Mouse (Mus musculus) lung, embryonic 14.5 days (tissue): ENCODE results near the gene Gpr62. TPM values are rescaled to one million over a fixed set of nuclear protein-coding genes. Genes with fewer than 3 reads are reported as not detected.
A peak's percentile ranks its signal among the peaks of the same experiment; 100 is the strongest.

Source experiments
- ATAC-seq: fragments of 200-750 bp; cut with Nextera tagmentation; 2 replicates; pipeline ENCODE4 v1.8.0; 2017; ENCODE audit warnings: mild to moderate bottlenecking, moderate TSS enrichment, moderate library complexity; ENCODE audit not compliant: insufficient read depth
- DNase-seq: peaks from one replicate; pipeline ENCODE4 v3.0.0-alpha.2; 2015
- H3K27ac ChIP-seq: fragments of 300-500 bp; sonication (generic); 2 replicates; pipeline ENCODE4 v1.5.1; 2014; ENCODE audit warnings: low read depth, mild to moderate bottlenecking, moderate library complexity
- H3K27me3 ChIP-seq: fragments of 300-500 bp; sonication (generic); 2 replicates; pipeline ENCODE4 v1.6.1; 2014; ENCODE audit warnings: low read length, control low read depth; ENCODE audit not compliant: insufficient read depth
- H3K36me3 ChIP-seq: fragments of 300-500 bp; sonication (generic); 2 replicates; pipeline ENCODE4 v1.6.1; 2014; ENCODE audit warnings: control low read depth; ENCODE audit not compliant: insufficient read depth
- H3K4me1 ChIP-seq: fragments of 300-500 bp; sonication (generic); 2 replicates; pipeline ENCODE4 v1.6.1; 2014; ENCODE audit warnings: antibody characterized with exemption, control low read depth; ENCODE audit not compliant: insufficient read depth
- H3K4me2 ChIP-seq: fragments of 300-500 bp; sonication (generic); 2 replicates; pipeline ENCODE4 v1.6.1; 2014; ENCODE audit warnings: mild to moderate bottlenecking
- H3K4me3 ChIP-seq: fragments of 300-500 bp; sonication (generic); 2 replicates; pipeline ENCODE4 v1.5.1; 2014; ENCODE audit warnings: low read depth, low read length
- H3K9ac ChIP-seq: fragments of 300-500 bp; sonication (generic); 2 replicates; pipeline ENCODE4 v1.6.1; 2014
- H3K9me3 ChIP-seq: fragments of 300-500 bp; sonication (generic); 2 replicates; pipeline ENCODE4 v1.6.1; 2016; ENCODE audit warnings: low read depth, low read length, control low read depth
- CTCF ChIP-seq: IDR thresholded peaks from 2 replicates; pipeline ENCODE4 v1.5.1; 2016; ENCODE audit warnings: antibody characterized with exemption, low read depth
- WGBS: fragments of 180-500 bp; shearing (Covaris S2); extraction: QIAGEN DNeasy Blood & Tissue Kit; methylation state at CpG from one replicate; pipeline ENCODE4 v1.1.7; 2014; 5-methylcytosine and 5-hydroxymethylcytosine counted together
- polyA plus RNA-seq: library from polyadenylated mRNA; unstranded; fragments of >200 nt; fragmentation: Nextera tagmentation; extraction: Ambion mirVana; gene quantifications from 2 replicates; pipeline ENCODE4 v1.2.1, GENCODE M21; 2014

The Gpr62 gene
- polyA plus RNA-seq, 1 experiment from 2014 or later = 0.26 TPM

DNA sequence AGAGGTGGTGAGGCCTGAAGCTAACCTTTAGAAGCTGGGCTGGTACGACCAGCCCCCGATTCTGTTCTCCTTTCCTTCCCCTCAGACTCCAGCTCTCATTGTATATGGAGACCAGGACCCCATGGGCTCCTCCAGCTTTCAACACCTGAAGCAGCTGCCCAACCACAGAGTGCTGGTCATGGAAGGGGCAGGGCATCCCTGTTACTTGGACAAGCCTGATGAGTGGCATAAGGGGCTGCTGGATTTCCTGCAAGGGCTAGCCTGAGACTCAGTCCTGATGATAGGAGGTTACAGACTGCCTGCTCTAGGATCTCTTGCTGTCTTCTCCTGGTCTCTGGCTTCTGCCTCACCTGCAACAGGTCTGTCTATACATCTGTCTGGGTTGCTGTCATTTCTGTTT is 13.8 kb downstream of the Gpr62 start:
- H3K4me2 ChIP-seq = no peak overlapping the region

DNA sequence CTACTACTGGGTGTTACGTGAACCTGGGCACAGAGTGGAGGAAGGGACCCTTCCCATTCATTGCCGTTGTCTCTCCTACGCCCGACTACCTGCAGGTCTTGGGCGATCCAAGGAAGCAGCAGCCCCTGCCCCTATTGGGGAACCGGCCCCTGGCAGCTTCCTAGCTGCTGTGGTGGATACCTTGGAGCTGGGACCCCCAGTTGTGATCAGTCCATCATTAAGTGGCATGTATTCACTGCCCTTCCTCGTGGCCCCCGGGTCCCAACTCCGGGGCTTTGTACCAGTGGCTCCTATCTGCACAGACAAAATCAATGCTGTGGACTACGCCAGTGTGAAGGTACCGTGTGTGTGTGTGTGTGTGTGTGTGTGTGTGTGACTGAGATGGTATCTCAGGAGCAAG is 14.4 kb downstream of the Gpr62 start:
- 58% methylated on average over 11 of the region's 11 CpGs for WGBS
- no peaks in the 10 kb centered on the region for H3K9me3 ChIP-seq
- peaks cover 51% of the 10 kb centered on the region for H3K4me1 ChIP-seq
- peak overlapping the region; percentile 41; the same call in 1 of the 2 replicates for H3K4me2 ChIP-seq
- H3K36me3 ChIP-seq = no peaks in the 10 kb centered on the region
- H3K4me3 ChIP-seq = no peak overlapping the region
- no peak for TF ChIP-seq CTCF
- H3K27ac ChIP-seq = 0 out of 2 replicates have a peak overlapping the region, but pooled peaks have one; percentile 42
- no peak for ATAC-seq
- DNase-seq = no peak
- no peaks in the 10 kb centered on the region for H3K27me3 ChIP-seq
- no peak overlapping the region for H3K9ac ChIP-seq

More for the DNA sequence above, 13.8 kb downstream of the Gpr62 start:
- Histone ChIP-seq H3K9ac (no peak overlapping the region), H3K9me3 (no peaks in the 10 kb centered on the region), H3K4me3 (no peak overlapping the region), H3K4me1 (peaks cover 53% of the 10 kb centered on the region), H3K27me3 (no peaks in the 10 kb centered on the region), H3K27ac (no peak overlapping the region), H3K36me3 (no peaks in the 10 kb centered on the region)
- 17% methylated on average over 2 of the region's 2 CpGs for WGBS
- DNase-seq = no peak
- TF ChIP-seq CTCF = no peak
- no peak for ATAC-seq

DNA sequence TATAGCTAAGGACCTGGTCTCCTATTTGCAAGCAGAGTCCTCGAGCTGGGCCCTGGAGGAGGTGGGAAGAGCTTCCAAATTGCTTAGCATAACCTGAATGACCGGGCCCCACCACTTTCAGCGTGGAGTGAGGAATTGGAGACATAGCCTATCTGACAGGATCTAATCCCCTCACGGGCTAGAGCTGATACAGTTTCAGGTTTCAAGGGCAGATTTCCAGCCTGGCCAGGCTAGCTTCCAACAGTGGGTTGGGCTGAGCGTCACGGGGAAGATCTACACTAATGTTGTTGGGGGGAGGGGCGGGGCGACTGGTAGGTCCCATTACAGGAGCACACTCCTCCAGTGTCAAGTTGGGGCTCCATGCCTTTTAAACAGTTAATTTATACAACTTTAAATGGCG is 15.1 kb downstream of the Gpr62 start:
- Histone ChIP-seq H3K4me3 (no peak overlapping the region), H3K4me2 (peak overlapping the region; percentile 41; the same call in 1 of the 2 replicates), H3K9ac (peak overlapping the region; percentile 26), H3K4me1 (peaks cover 44% of the 10 kb centered on the region), H3K36me3 (no peaks in the 10 kb centered on the region), H3K27me3 (no peaks in the 10 kb centered on the region), H3K9me3 (no peaks in the 10 kb centered on the region), H3K27ac (peak overlapping the region; percentile 69)
- ATAC-seq (no peak), DNase-seq (peak; percentile 88)
- no peak for TF ChIP-seq CTCF
- 2% methylated on average over 9 of the region's 9 CpGs for WGBS

DNA sequence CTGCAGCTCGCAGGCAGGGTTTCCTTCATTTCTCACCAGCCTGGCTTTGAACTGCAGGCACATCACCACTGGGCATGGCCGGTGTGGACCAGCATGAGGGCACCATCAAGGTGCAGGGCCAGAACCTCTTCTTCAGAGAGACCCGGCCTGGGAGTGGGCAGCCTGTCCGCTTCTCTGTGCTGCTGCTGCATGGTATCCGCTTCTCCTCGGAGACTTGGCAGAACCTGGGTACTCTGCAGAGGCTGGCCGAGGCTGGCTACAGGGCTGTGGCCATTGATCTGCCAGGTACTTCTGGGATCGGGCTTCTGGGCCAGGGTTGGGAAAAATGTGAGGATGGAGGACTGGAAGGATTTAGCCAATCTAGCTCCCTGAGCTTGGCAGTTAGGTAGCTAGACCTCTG is 15.8 kb downstream of the Gpr62 start:
- no peak for TF ChIP-seq CTCF
- Histone ChIP-seq H3K9ac (no peak overlapping the region), H3K36me3 (no peaks in the 10 kb centered on the region), H3K4me2 (peak overlapping the region; percentile 41; the same call in 1 of the 2 replicates), H3K4me1 (peaks cover 40% of the 10 kb centered on the region), H3K27ac (no peak overlapping the region), H3K9me3 (no peaks in the 10 kb centered on the region), H3K27me3 (no peaks in the 10 kb centered on the region), H3K4me3 (no peak overlapping the region)
- ATAC-seq (no peak), DNase-seq (no peak)
- WGBS = 90% methylated on average over 8 of the region's 8 CpGs

DNA sequence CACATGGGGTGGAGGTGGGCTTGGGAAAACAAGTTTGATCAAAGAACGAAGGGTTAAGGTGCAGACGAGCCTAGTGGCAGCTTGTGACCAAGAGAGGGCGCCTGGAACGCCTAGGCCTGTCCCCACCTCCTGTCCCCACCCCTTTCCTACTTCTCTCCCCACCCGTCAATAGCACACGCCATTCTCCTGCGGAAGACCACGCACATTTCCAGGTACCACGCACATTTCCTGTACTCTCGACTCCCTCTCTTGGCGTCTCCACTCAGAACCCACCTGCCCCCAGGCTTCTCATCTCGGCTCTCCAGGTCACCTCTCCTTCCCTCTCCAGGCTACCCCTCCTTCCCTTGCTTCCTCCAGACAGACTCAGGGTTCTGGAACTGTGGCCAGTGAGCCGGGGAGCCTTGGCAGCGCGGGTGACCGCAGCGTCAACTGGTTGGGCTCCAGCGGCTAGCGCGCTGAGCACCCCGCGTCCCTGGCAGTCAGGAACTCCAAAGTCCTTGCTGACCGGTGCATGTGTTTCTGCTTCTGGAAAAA is 17.2 kb downstream of the Gpr62 start:
- DNase-seq (peak; percentile 86), ATAC-seq (peak; percentile 48)
- Histone ChIP-seq H3K4me1 (peaks cover 37% of the 10 kb centered on the region), H3K27ac (peak overlapping the region; percentile 69; the same call in 1 of the 2 replicates), H3K36me3 (0 out of 2 replicates have a peak, but pooled peaks cover under 1% of the 10 kb centered on the region), H3K9ac (peak overlapping the region; percentile 50), H3K27me3 (no peaks in the 10 kb centered on the region), H3K4me3 (peak overlapping the region; percentile 54), H3K4me2 (peak overlapping the region; percentile 89), H3K9me3 (no peaks in the 10 kb centered on the region)
- peak; percentile 80 for TF ChIP-seq CTCF
- under 1% methylated on average over 23 of the region's 23 CpGs for WGBS

DNA sequence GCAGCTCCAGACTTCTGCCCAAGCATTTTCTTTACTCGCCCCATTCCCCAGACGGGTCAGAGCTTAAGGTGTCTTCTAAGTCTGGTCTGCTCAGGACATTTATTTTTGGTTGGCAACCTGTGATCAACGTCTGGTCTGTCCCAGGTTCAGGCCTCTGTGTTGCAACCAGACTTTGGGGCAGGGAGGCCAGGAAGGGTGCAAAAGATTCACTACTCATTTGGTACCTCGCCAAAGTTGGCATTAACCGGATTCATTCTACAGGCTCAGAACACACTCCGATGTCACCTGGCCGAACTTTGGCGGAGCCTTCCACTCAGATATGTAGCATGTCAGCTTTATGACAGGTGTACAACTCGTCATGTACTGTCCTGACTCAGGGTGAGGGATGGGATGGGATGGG is 17.8 kb downstream of the Gpr62 start:
- WGBS = 37% methylated on average over 9 of the region's 9 CpGs
- Histone ChIP-seq H3K9me3 (no peaks in the 10 kb centered on the region), H3K27ac (peak overlapping the region; percentile 70; the same call in 1 of the 2 replicates), H3K27me3 (no peaks in the 10 kb centered on the region), H3K4me3 (peak overlapping the region; percentile 54), H3K4me1 (peaks cover 34% of the 10 kb centered on the region), H3K36me3 (0 out of 2 replicates have a peak, but pooled peaks cover 3% of the 10 kb centered on the region), H3K9ac (no peak overlapping the region; the same call in 1 of the 2 replicates), H3K4me2 (peak overlapping the region; percentile 89)
- DNase-seq (no peak), ATAC-seq (peak; percentile 16)
- TF ChIP-seq CTCF = no peak

DNA sequence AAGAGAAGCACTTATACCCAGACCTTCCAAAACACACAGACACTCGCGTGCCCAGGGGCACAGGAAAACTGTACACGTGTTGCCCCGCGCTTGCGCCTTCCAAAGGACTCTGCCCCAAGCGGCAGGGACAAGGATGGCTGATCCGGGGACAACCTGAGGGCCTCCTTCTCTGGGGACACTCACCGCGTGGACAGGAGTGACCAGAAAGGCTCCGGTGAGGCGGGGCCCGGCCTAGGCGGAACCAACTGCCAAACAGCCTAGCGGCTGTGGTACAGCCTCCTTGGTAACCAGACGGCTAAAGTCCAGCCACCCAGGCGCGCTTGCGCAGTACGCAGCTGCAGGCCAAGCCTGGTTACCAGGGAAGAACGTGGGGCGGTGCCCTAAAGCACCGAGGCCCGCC is 18.4 kb downstream of the Gpr62 start, which contains the start of the genes Abhd14b and Abhd14a:
Gene Abhd14b (plus strand): TSS at position 112 of the 400 bp plus-strand sequence.
Gene Abhd14a (minus strand): TSS at position 331 of the 400 bp plus-strand sequence.
- Histone ChIP-seq H3K9ac (peak within 1 kb of the TSS; percentile 71), H3K36me3 (0 out of 2 replicates have a peak, but pooled peaks cover 3% of the 10 kb centered on the region), H3K9me3 (no peaks in the 10 kb centered on the region), H3K27ac (peak within 1 kb of the TSS; percentile 70), H3K4me2 (peak within 1 kb of the TSS; percentile 89), H3K27me3 (no peaks in the 10 kb centered on the region), H3K4me1 (peaks cover 28% of the 10 kb centered on the region), H3K4me3 (peak within 1 kb of the TSS; percentile 54)
- ATAC-seq (peak; percentile 86), DNase-seq (peak; percentile 97)
- peak; percentile 67 for TF ChIP-seq CTCF
- under 1% methylated on average over 24 of the region's 24 CpGs for WGBS
